Mouse (Mus musculus) lung, embryonic 15.5 days (tissue): ENCODE measurements around the gene Rb1. TPM values are rescaled to one million over a fixed set of nuclear protein-coding genes. Genes with fewer than 3 reads are reported as not detected.

Experiments used
- ATAC-seq: fragments of 200-750 bp; cut with Nextera tagmentation; 2 replicates; pipeline ENCODE4 v1.8.0; 2017; ENCODE audit warnings: moderate number of reproducible peaks, borderline replicate concordance; ENCODE audit not compliant: low FRiP score, low TSS enrichment; ENCODE audit errors: extremely low read depth
- H3K27ac ChIP-seq: fragments of 300-500 bp; sonication (generic); 2 replicates; pipeline ENCODE4 v1.5.1; 2015; ENCODE audit warnings: moderate library complexity, mild to moderate bottlenecking, inconsistent platforms
- H3K27me3 ChIP-seq: fragments of 300-500 bp; sonication (generic); 2 replicates; pipeline ENCODE4 v1.6.1; 2015; ENCODE audit warnings: inconsistent platforms
- H3K36me3 ChIP-seq: fragments of 300-500 bp; sonication (generic); 2 replicates; pipeline ENCODE4 v1.6.1; 2015; ENCODE audit warnings: inconsistent platforms
- H3K4me1 ChIP-seq: fragments of 300-500 bp; sonication (generic); 2 replicates; pipeline ENCODE4 v1.6.1; 2015; ENCODE audit warnings: inconsistent platforms
- H3K4me2 ChIP-seq: fragments of 300-500 bp; sonication (generic); 2 replicates; pipeline ENCODE4 v1.6.1; 2015; ENCODE audit warnings: inconsistent platforms, mild to moderate bottlenecking, moderate library complexity
- H3K4me3 ChIP-seq: fragments of 300-500 bp; sonication (generic); 2 replicates; pipeline ENCODE4 v1.5.1; 2015; ENCODE audit warnings: mild to moderate bottlenecking, inconsistent platforms
- H3K9ac ChIP-seq: fragments of 300-500 bp; sonication (generic); 2 replicates; pipeline ENCODE4 v1.6.1; 2015; ENCODE audit warnings: inconsistent platforms
- H3K9me3 ChIP-seq: fragments of 300-500 bp; sonication (generic); 2 replicates; pipeline ENCODE4 v1.6.1; 2016; ENCODE audit warnings: inconsistent platforms
- WGBS: fragments of 180-500 bp; shearing (Covaris S2); methylation state at CpG from one replicate; pipeline ENCODE4 v1.1.7; 2015; 5-methylcytosine and 5-hydroxymethylcytosine counted together
- polyA plus RNA-seq: library from polyadenylated mRNA; unstranded; fragments of >200 nt; fragmentation: Nextera tagmentation; extraction: Ambion mirVana; gene quantifications from 2 replicates; pipeline ENCODE4 v1.2.1, GENCODE M21; 2015

Gene Rb1
- polyA plus RNA-seq, 1 experiment from 2014 or later = 14.5 TPM

GRCm38 (mm10) chr14:73181144-73181543 lies 144.5 kb downstream of the Rb1 start:
- H3K9me3 ChIP-seq = no peaks in the 10 kb centered on the region
- H3K4me2 ChIP-seq = no peak overlapping the region
- no peak overlapping the region for H3K4me3 ChIP-seq
- ATAC-seq = no peak
- H3K36me3 ChIP-seq = peaks cover 60% of the 10 kb centered on the region
- H3K27ac ChIP-seq = no peak overlapping the region
- H3K27me3 ChIP-seq = no peaks in the 10 kb centered on the region
- no peak overlapping the region for H3K9ac ChIP-seq
- peaks cover 6% of the 10 kb centered on the region; the same call in 1 of the 2 replicates for H3K4me1 ChIP-seq
- WGBS = 36% methylated on average over 2 of the region's 2 CpGs

- Histone ChIP-seq H3K4me1 (peaks cover 6% of the 10 kb centered on the region; the same call in 1 of the 2 replicates), H3K9me3 (no peaks in the 10 kb centered on the region), H3K4me3 (no peak overlapping the region), H3K27me3 (no peaks in the 10 kb centered on the region), H3K4me2 (no peak overlapping the region), H3K27ac (no peak overlapping the region), H3K9ac (no peak overlapping the region), H3K36me3 (peaks cover 64% of the 10 kb centered on the region)
- no peak for ATAC-seq
- WGBS = 67% methylated on average over 3 of the region's 3 CpGs
These were observed 145.0 kb downstream of the Rb1 start for GRCm38 (mm10) chr14:73180671-73181070.

GRCm38 (mm10) chr14:73179221-73179681 lies 146.4 kb downstream of the Rb1 start:
- Histone ChIP-seq H3K9ac (no peak overlapping the region), H3K27ac (peak overlapping the region; percentile 54), H3K36me3 (peaks cover 63% of the 10 kb centered on the region), H3K9me3 (no peaks in the 10 kb centered on the region), H3K4me1 (peaks cover 6% of the 10 kb centered on the region; the same call in 1 of the 2 replicates), H3K27me3 (no peaks in the 10 kb centered on the region), H3K4me3 (no peak overlapping the region), H3K4me2 (no peak overlapping the region)
- 74% methylated on average over 4 of the region's 4 CpGs for WGBS
- peak; percentile 75 for ATAC-seq

- peaks cover 68% of the 10 kb centered on the region for H3K36me3 ChIP-seq
- peaks cover 6% of the 10 kb centered on the region; the same call in 1 of the 2 replicates for H3K4me1 ChIP-seq
- no peak for ATAC-seq
These were observed 147.7 kb downstream of the Rb1 start for GRCm38 (mm10) chr14:73177961-73178360.

GRCm38 (mm10) chr14:73176266-73176665 lies 149.4 kb downstream of the Rb1 start:
- Histone ChIP-seq H3K9me3 (no peaks in the 10 kb centered on the region), H3K27ac (no peak overlapping the region), H3K4me3 (no peak overlapping the region), H3K4me2 (no peak overlapping the region), H3K27me3 (no peaks in the 10 kb centered on the region), H3K36me3 (peaks cover 60% of the 10 kb centered on the region), H3K4me1 (peaks cover 6% of the 10 kb centered on the region; the same call in 1 of the 2 replicates), H3K9ac (no peak overlapping the region)
- WGBS = 77% methylated on average over 5 of the region's 5 CpGs
- no peak for ATAC-seq

More at GRCm38 (mm10) chr14:73177961-73178360, 147.7 kb downstream of the Rb1 start:
- Histone ChIP-seq H3K4me3 (no peak overlapping the region), H3K9me3 (no peaks in the 10 kb centered on the region), H3K4me2 (no peak overlapping the region), H3K27ac (0 out of 2 replicates have a peak overlapping the region, but pooled peaks have one; percentile 4), H3K27me3 (no peaks in the 10 kb centered on the region), H3K9ac (no peak overlapping the region)
- WGBS = 84% methylated on average over 11 of the region's 11 CpGs

- no peak for ATAC-seq
- WGBS = 75% methylated on average over 6 of the region's 6 CpGs
- H3K9ac ChIP-seq = no peak overlapping the region
- peaks cover 4% of the 10 kb centered on the region; the same call in 1 of the 2 replicates for H3K4me1 ChIP-seq
- no peak overlapping the region for H3K4me3 ChIP-seq
- no peak overlapping the region for H3K4me2 ChIP-seq
- no peaks in the 10 kb centered on the region for H3K27me3 ChIP-seq
- H3K36me3 ChIP-seq = peaks cover 64% of the 10 kb centered on the region
- no peak overlapping the region for H3K27ac ChIP-seq
- no peaks in the 10 kb centered on the region for H3K9me3 ChIP-seq
These were observed 149.8 kb downstream of the Rb1 start for GRCm38 (mm10) chr14:73175814-73176213.

GRCm38 (mm10) chr14:73175031-73175430 lies 150.6 kb downstream of the Rb1 start:
- H3K36me3 ChIP-seq = peaks cover 68% of the 10 kb centered on the region
- H3K4me2 ChIP-seq = no peak overlapping the region
- H3K4me1 ChIP-seq = no peaks in the 10 kb centered on the region
- no peak overlapping the region for H3K4me3 ChIP-seq
- 92% methylated on average over 1 of the region's 1 CpGs for WGBS
- H3K27me3 ChIP-seq = no peaks in the 10 kb centered on the region
- no peaks in the 10 kb centered on the region for H3K9me3 ChIP-seq
- no peak for ATAC-seq
- H3K9ac ChIP-seq = no peak overlapping the region
- H3K27ac ChIP-seq = no peak overlapping the region

GRCm38 (mm10) chr14:73174091-73174995 lies 151.3 kb downstream of the Rb1 start:
- ATAC-seq = no peak
- Histone ChIP-seq H3K4me3 (no peak overlapping the region), H3K4me1 (no peaks in the 10 kb centered on the region), H3K36me3 (peaks cover 71% of the 10 kb centered on the region), H3K27me3 (no peaks in the 10 kb centered on the region), H3K27ac (no peak overlapping the region), H3K4me2 (no peak overlapping the region), H3K9me3 (no peaks in the 10 kb centered on the region), H3K9ac (no peak overlapping the region)
- WGBS = 70% methylated on average over 7 of the region's 7 CpGs

- Histone ChIP-seq H3K9me3 (no peaks in the 10 kb centered on the region), H3K9ac (no peak overlapping the region), H3K36me3 (peaks cover 67% of the 10 kb centered on the region), H3K27ac (no peak overlapping the region), H3K27me3 (no peaks in the 10 kb centered on the region), H3K4me1 (no peaks in the 10 kb centered on the region), H3K4me3 (no peak overlapping the region), H3K4me2 (no peak overlapping the region)
- no peak for ATAC-seq
- 87% methylated on average over 11 of the region's 11 CpGs for WGBS
These were observed 152.0 kb downstream of the Rb1 start for GRCm38 (mm10) chr14:73173662-73174061.

GRCm38 (mm10) chr14:73172196-73173011 lies 153.2 kb downstream of the Rb1 start:
- no peaks in the 10 kb centered on the region for H3K4me1 ChIP-seq
- no peak overlapping the region for H3K4me2 ChIP-seq
- H3K27me3 ChIP-seq = no peaks in the 10 kb centered on the region
- peaks cover 67% of the 10 kb centered on the region for H3K36me3 ChIP-seq
- WGBS = 77% methylated on average over 12 of the region's 12 CpGs
- no peaks in the 10 kb centered on the region for H3K9me3 ChIP-seq
- no peak for ATAC-seq
- H3K27ac ChIP-seq = no peak overlapping the region
- H3K9ac ChIP-seq = no peak overlapping the region
- H3K4me3 ChIP-seq = no peak overlapping the region

- H3K27me3 ChIP-seq = no peaks in the 10 kb centered on the region
- ATAC-seq = no peak
- H3K27ac ChIP-seq = no peak overlapping the region
- no peak overlapping the region for H3K4me2 ChIP-seq
- H3K4me1 ChIP-seq = no peaks in the 10 kb centered on the region
- peaks cover 63% of the 10 kb centered on the region for H3K36me3 ChIP-seq
- H3K4me3 ChIP-seq = no peak overlapping the region
- WGBS = 91% methylated on average over 13 of the region's 13 CpGs
- no peaks in the 10 kb centered on the region for H3K9me3 ChIP-seq
- H3K9ac ChIP-seq = no peak overlapping the region
These were observed 155.4 kb downstream of the Rb1 start for GRCm38 (mm10) chr14:73169926-73170844.
